ENCODE assay signal across 12 mouse cellular contexts in genomic region chr11:60318716-60319115, GRCm38 (mm10). TPM values are rescaled to one million over a fixed set of nuclear protein-coding genes. Genes with fewer than 3 reads are reported as not detected.
A peak's percentile ranks its signal among the peaks of the same experiment; 100 is the strongest.
DNase-seq lines count a peak whose midpoint lies in the region; ATAC-seq and TF ChIP-seq lines count a peak whose summit lies in the region.
"Had no signal": no experiment of that assay in that cellular context is flagged by ENCODE, and none has a peak within 500 bp of the region (broad histone marks: within the 10 kb centered on the region; RNA-seq: fewer than 3 reads in every experiment).

No protein-coding gene starts in this region.

- H3K36me3 ChIP-seq in heart, embryonic 14.5 days (ENCODE audit: control insufficient read depth, insufficient read depth, low read length) = no peaks in the 10 kb centered on the region
- H3K36me3 ChIP-seq in heart, embryonic 12.5 days = no peaks in the 10 kb centered on the region
- no peaks in the 10 kb centered on the region for H3K36me3 ChIP-seq in lung, embryonic 16.5 days (ENCODE audit: control insufficient read depth, insufficient read depth, low read length)
- no peaks in the 10 kb centered on the region for H3K36me3 ChIP-seq in hindbrain, postnatal 0 days (ENCODE audit: insufficient read depth, low read length)
- H3K36me3 ChIP-seq in neural tube, embryonic 15.5 days = no peaks in the 10 kb centered on the region
- H3K36me3 ChIP-seq: midbrain, embryonic 12.5 days had no signal

- H3K4me2 ChIP-seq in heart, embryonic 14.5 days (ENCODE audit: low read length) = no peak overlapping the region
- no peak overlapping the region for H3K4me2 ChIP-seq in heart, embryonic 12.5 days
- no peak overlapping the region for H3K4me2 ChIP-seq in lung, embryonic 16.5 days (ENCODE audit: low read depth, low read length)
- no peak overlapping the region for H3K4me2 ChIP-seq in hindbrain, postnatal 0 days (ENCODE audit: low read depth, low read length)
- H3K4me2 ChIP-seq in neural tube, embryonic 15.5 days = no peak overlapping the region
- H3K4me2 ChIP-seq: midbrain, embryonic 12.5 days had no signal

- 42% methylated on average over 5 of the region's 5 CpGs for WGBS in heart, embryonic 14.5 days
- 44% methylated on average over 5 of the region's 5 CpGs for WGBS in heart, embryonic 12.5 days
- WGBS in lung, embryonic 16.5 days = 51% methylated on average over 5 of the region's 5 CpGs
- WGBS in hindbrain, postnatal 0 days = 28% methylated on average over 5 of the region's 5 CpGs
- WGBS in neural tube, embryonic 15.5 days = 50% methylated on average over 5 of the region's 5 CpGs

- TF ChIP-seq CTCF in hindbrain, postnatal 0 days (IDR thresholded peaks at IDR 0.05; ENCODE audit: low read depth) = no peak

- DNase-seq in lung, postnatal 14 days = no peak
- no peak for DNase-seq in hindbrain, postnatal 0 days (ENCODE audit: low spot score)
- DNase-seq in right cerebral cortex, postnatal 36 days (ENCODE audit: low spot score in 2 of 2) = no peak
- DNase-seq: embryo, embryonic 11 days; right cerebral cortex, postnatal 25 days; thymus, postnatal 25 days had no signal

- peak overlapping the region; percentile 14; the same call in 1 of the 2 replicates for H3K9ac ChIP-seq in heart, embryonic 14.5 days (ENCODE audit: low read length)
- no peak overlapping the region for H3K9ac ChIP-seq in heart, embryonic 12.5 days
- no peak overlapping the region for H3K9ac ChIP-seq in lung, embryonic 16.5 days (ENCODE audit: low read length)
- H3K9ac ChIP-seq in hindbrain, postnatal 0 days (replicated peaks; ENCODE audit: low read length) = 0 out of 2 replicates have a peak overlapping the region, but pooled peaks have one; percentile 22
- H3K9ac ChIP-seq in neural tube, embryonic 15.5 days (replicated peaks) = 0 out of 2 replicates have a peak overlapping the region, but pooled peaks have one; percentile 7
- H3K9ac ChIP-seq: midbrain, embryonic 12.5 days had no signal

- no peak for ATAC-seq in heart, embryonic 14.5 days (ENCODE audit: insufficient number of reproducible peaks, insufficient read depth, low FRiP score, low read depth)
- ATAC-seq in heart, embryonic 12.5 days (ENCODE audit: insufficient number of reproducible peaks, low FRiP score) = no peak
- ATAC-seq in lung, embryonic 16.5 days (ENCODE audit: low read depth) = no peak
- no peak for ATAC-seq in hindbrain, postnatal 0 days
- 0 out of 2 replicates have a peak, but pooled peaks have one; percentile 15 for ATAC-seq in neural tube, embryonic 15.5 days (ENCODE audit: low FRiP score)
- ATAC-seq: inflammation-experienced regulatory T-cells, adult 6 months had no signal

- H3K27me3 ChIP-seq in heart, embryonic 14.5 days (ENCODE audit: control insufficient read depth, insufficient read depth, low read length) = no peaks in the 10 kb centered on the region
- no peaks in the 10 kb centered on the region for H3K27me3 ChIP-seq in heart, embryonic 12.5 days (replicated peaks)
- no peaks in the 10 kb centered on the region for H3K27me3 ChIP-seq in lung, embryonic 16.5 days (ENCODE audit: control insufficient read depth, insufficient read depth, low read depth, low read length)
- no peaks in the 10 kb centered on the region for H3K27me3 ChIP-seq in hindbrain, postnatal 0 days (ENCODE audit: insufficient read depth, low read length)
- H3K27me3 ChIP-seq in neural tube, embryonic 15.5 days (replicated peaks) = no peaks in the 10 kb centered on the region
- H3K27me3 ChIP-seq: midbrain, embryonic 12.5 days had no signal

- H3K9me3 ChIP-seq in heart, embryonic 14.5 days (ENCODE audit: control insufficient read depth, low read length) = no peaks in the 10 kb centered on the region
- no peaks in the 10 kb centered on the region for H3K9me3 ChIP-seq in heart, embryonic 12.5 days (replicated peaks)
- H3K9me3 ChIP-seq in lung, embryonic 16.5 days (ENCODE audit: control insufficient read depth, low read length) = no peaks in the 10 kb centered on the region
- H3K9me3 ChIP-seq in hindbrain, postnatal 0 days (ENCODE audit: low read length) = no peaks in the 10 kb centered on the region
- H3K9me3 ChIP-seq in neural tube, embryonic 15.5 days (replicated peaks) = no peaks in the 10 kb centered on the region
- H3K9me3 ChIP-seq: midbrain, embryonic 12.5 days had no signal

- H3K4me3 ChIP-seq in heart, embryonic 14.5 days (ENCODE audit: control insufficient read depth in 1 of 2, insufficient read depth in 1 of 2, low read depth in 1 of 2, low read length in 2 of 2) = no peak overlapping the region
- no peak overlapping the region for H3K4me3 ChIP-seq in heart, embryonic 12.5 days
- no peak overlapping the region for H3K4me3 ChIP-seq in lung, embryonic 16.5 days (ENCODE audit: low read length)
- H3K4me3 ChIP-seq in hindbrain, postnatal 0 days (ENCODE audit: low read length) = no peak overlapping the region
- H3K4me3 ChIP-seq in neural tube, embryonic 15.5 days (replicated peaks) = no peak overlapping the region
- H3K4me3 ChIP-seq: midbrain, embryonic 12.5 days had no signal

- no peak overlapping the region for H3K27ac ChIP-seq in heart, embryonic 14.5 days (replicated peaks in 1 of 2; ENCODE audit: control insufficient read depth in 1 of 2, insufficient read depth in 1 of 2, low read depth in 2 of 2, low read length in 2 of 2)
- no peak overlapping the region for H3K27ac ChIP-seq in heart, embryonic 12.5 days (ENCODE audit: poor library complexity, severe bottlenecking)
- H3K27ac ChIP-seq in lung, embryonic 16.5 days (ENCODE audit: low read length) = peak overlapping the region; percentile 38; the same call in 1 of the 2 replicates
- H3K27ac ChIP-seq in hindbrain, postnatal 0 days = peak overlapping the region; percentile 57
- peak overlapping the region; percentile 73; the same call in 1 of the 2 replicates for H3K27ac ChIP-seq in neural tube, embryonic 15.5 days (replicated peaks)
- H3K27ac ChIP-seq: midbrain, embryonic 12.5 days had no signal

- peaks cover 8 to 41% of the 10 kb centered on the region in 2 experiments for H3K4me1 ChIP-seq in heart, embryonic 14.5 days (ENCODE audit: control insufficient read depth in 2 of 2, insufficient read depth in 2 of 2, low read length in 2 of 2)
- peaks cover 34% of the 10 kb centered on the region for H3K4me1 ChIP-seq in heart, embryonic 12.5 days (replicated peaks)
- peaks cover 47% of the 10 kb centered on the region for H3K4me1 ChIP-seq in lung, embryonic 16.5 days (replicated peaks; ENCODE audit: control insufficient read depth, insufficient read depth, low read length)
- H3K4me1 ChIP-seq in hindbrain, postnatal 0 days (ENCODE audit: insufficient read depth, low read length) = peaks cover 10% of the 10 kb centered on the region; the same call in 1 of the 2 replicates
- peaks cover 58% of the 10 kb centered on the region for H3K4me1 ChIP-seq in neural tube, embryonic 15.5 days

RNA-seq across cellular contexts. Expression of gene Tom1l2, which starts 34.0 kb away (rescaled TPM):
- 22.5 and 25.7 TPM in 2 replicates for polyA plus RNA-seq in heart, embryonic 14.5 days (2014; fragmentation: Nextera tagmentation; extraction: Ambion mirVana)
- polyA plus RNA-seq in heart, embryonic 12.5 days (2016; fragmentation: Nextera tagmentation; extraction: Ambion mirVana) = 28.9 and 32.1 TPM in 2 replicates
- 29.6 and 33.4 TPM in 2 replicates for polyA plus RNA-seq in lung, embryonic 16.5 days (2015; fragmentation: Nextera tagmentation; extraction: Ambion mirVana)
- total RNA-seq in hindbrain, postnatal 0 days (2014; rRNA removed) = 109 and 124 TPM in 2 replicates
- polyA plus RNA-seq in hindbrain, postnatal 0 days (2015; fragmentation: Nextera tagmentation; extraction: Ambion mirVana) = 44.7 and 48.2 TPM in 2 replicates
- polyA plus RNA-seq in neural tube, embryonic 15.5 days (2015; fragmentation: Nextera tagmentation; extraction: Ambion mirVana) = 66.3 and 68.9 TPM in 2 replicates

RNA-seq across cellular contexts. Expression of gene Drc3, which starts 34.4 kb away (rescaled TPM):
- polyA plus RNA-seq in heart, embryonic 14.5 days (2014; fragmentation: Nextera tagmentation; extraction: Ambion mirVana) = 1.8 and 3.3 TPM in 2 replicates
- polyA plus RNA-seq in heart, embryonic 12.5 days (2016; fragmentation: Nextera tagmentation; extraction: Ambion mirVana) = 1.6 and 2.3 TPM in 2 replicates
- 11.2 and 11.3 TPM in 2 replicates for polyA plus RNA-seq in lung, embryonic 16.5 days (2015; fragmentation: Nextera tagmentation; extraction: Ambion mirVana)
- 8.4 and 12.4 TPM in 2 replicates for total RNA-seq in hindbrain, postnatal 0 days (2014; rRNA removed)
- polyA plus RNA-seq in hindbrain, postnatal 0 days (2015; fragmentation: Nextera tagmentation; extraction: Ambion mirVana) = 6.8 and 7.9 TPM in 2 replicates
- polyA plus RNA-seq in neural tube, embryonic 15.5 days (2015; fragmentation: Nextera tagmentation; extraction: Ambion mirVana) = 5.3 and 6.2 TPM in 2 replicates

Comparison
In these comparisons a context has a peak if more than half of its experiments do, and no peak if none do; other contexts are left out.
1. H3K9ac ChIP-seq: peak in heart, embryonic 14.5 days (single experiment), hindbrain, postnatal 0 days (single experiment) and neural tube, embryonic 15.5 days (single experiment); none in heart, embryonic 12.5 days (single experiment) and lung, embryonic 16.5 days (single experiment).
2. H3K27ac ChIP-seq: peak in lung, embryonic 16.5 days (single experiment), hindbrain, postnatal 0 days (single experiment) and neural tube, embryonic 15.5 days (single experiment); none in heart, embryonic 14.5 days (0 of 2) and heart, embryonic 12.5 days (single experiment).